Mouse (Mus musculus): ENCODE measurements around the gene Capn8. TPM values are rescaled to one million over a fixed set of nuclear protein-coding genes. Genes with fewer than 3 reads are reported as not detected.

Capn8 gene
- polyA plus RNA-seq (2012; rRNA removed) = 0.06 and 0.09 TPM in 2 replicates

GRCm38 (mm10) chr1:182564408-182565120 is at the start of gene Capn8:
Gene Capn8 (plus strand): TSS chr1:182565007.

GRCm38 (mm10) chr1:182516758-182517676 is 47.8 kb upstream of the Capn8 start, which contains the start of gene Capn2:
Gene Capn2 (minus strand): TSS chr1:182517608.

Other genes with a start within 250 kb of the Capn8 start
- gene Fbxo28, start 223.4 kb upstream of the Capn8 start, polyA plus RNA-seq (2012; rRNA removed) = 24.1 and 26.7 TPM in 2 replicates
- gene Trp53bp2, start 155.8 kb upstream of the Capn8 start, polyA plus RNA-seq (2012; rRNA removed) = 25.7 and 28.0 TPM in 2 replicates
- gene Capn2, start 47.4 kb upstream of the Capn8 start, polyA plus RNA-seq (2012; rRNA removed) = 60.4 and 72.4 TPM in 2 replicates
- not detected in 2 replicates for gene Ccdc185, start 184.2 kb downstream of the Capn8 start, polyA plus RNA-seq (2012; rRNA removed)
- 12.4 and 15.8 TPM in 2 replicates for gene Susd4, start 198.9 kb downstream of the Capn8 start, polyA plus RNA-seq (2012; rRNA removed)

Measured in central nervous system, embryonic 11.5 days (tissue).